Mouse (Mus musculus): ENCODE measurements at regions not wholly inside any gene's neighbourhood (a gene's known extent, or its start where the extent isn't known, plus 50 kb on each side); places are given as distances from the start of the nearest gene placed in this dataset.

DNA sequence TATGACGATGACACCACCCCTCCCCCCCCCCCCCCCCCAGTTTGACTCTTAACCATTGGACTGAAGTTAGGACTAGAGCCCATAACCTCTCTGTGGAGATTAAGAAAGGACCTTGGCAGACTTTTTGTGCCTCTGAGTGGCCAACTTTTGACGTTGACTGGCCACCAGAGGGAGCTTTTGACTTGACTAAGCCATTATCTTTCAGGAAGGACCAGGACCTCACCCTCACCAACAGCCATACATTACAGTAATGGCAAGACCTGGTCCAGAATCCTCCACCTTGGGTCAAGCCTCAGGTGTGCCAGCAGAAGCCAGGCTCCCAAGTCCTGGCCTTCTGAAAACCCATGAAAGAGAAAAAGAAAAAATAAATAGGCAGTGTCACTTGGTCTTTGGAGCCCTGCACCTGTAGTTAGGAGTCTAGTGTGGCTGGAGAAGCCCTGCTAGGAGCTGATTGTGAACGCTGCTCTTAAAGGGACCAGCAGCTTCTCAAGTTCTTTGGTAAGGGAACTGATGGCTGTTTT lies 90.3 kb upstream of the Plcl2 start:
- TF ChIP-seq POLR2A (IDR thresholded peaks at IDR 0.05; ENCODE audit: borderline replicate concordance, insufficient read depth, low read length) (no peak), CTCF (IDR thresholded peaks at IDR 0.05; ENCODE audit: borderline replicate concordance, insufficient read depth, low read depth, low read length) (no peak; the same call in 1 of the 2 replicates)
